8 mouse cellular contexts compared by ENCODE assay signal in the genomic region with DNA sequence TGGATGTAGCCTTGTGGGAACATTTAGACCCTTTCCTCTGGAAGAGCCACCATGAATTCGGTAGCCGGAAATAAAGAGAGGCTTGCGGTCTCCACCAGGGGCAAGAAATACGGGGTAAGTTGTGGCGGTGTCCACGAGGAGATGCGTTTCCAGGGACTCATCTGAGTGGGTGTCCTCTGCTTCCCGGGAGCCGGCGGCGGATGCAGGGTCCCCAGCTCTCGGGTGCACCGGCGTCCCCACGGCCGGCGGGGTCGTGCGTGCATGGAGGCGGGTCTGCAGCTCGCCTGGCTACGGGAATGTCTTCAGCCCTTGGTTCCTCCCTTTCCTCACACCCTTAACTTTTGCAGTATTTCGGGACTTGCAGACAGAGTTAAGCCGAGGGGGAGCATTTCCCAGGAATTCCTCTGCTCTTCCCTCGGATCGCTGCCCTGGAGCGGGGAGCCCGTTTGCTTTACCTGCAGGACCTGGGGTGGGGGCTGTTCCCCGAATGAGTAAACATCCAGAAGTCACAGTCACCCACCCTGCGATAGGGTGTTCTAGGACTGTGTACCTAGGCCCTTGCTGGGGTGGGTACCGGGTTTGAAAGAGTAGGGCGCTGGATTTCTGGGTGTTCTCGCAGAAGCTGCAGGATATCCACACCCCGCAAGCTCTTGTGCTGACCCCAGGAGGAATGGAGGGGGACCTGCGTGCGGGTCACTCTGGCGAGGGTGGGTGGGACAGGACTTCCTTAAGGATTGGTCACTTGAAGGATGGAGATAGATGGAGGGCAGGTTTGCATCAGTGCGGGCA. TPM values are rescaled to one million over a fixed set of nuclear protein-coding genes. Genes with fewer than 3 reads are reported as not detected.
DNase-seq lines count a peak whose midpoint lies in the region; ATAC-seq and TF ChIP-seq lines count a peak whose summit lies in the region.

No protein-coding gene starts in this region.

- peak overlapping the region; percentile 87 for H3K27ac ChIP-seq in heart, embryonic 12.5 days (ENCODE audit: poor library complexity, severe bottlenecking)
- H3K27ac ChIP-seq in embryonic facial prominence, embryonic 15.5 days (replicated peaks): peak overlapping the region; percentile 90
- peak overlapping the region; percentile 63 for H3K27ac ChIP-seq in limb, embryonic 14.5 days (replicated peaks; ENCODE audit: low read depth, low read length)
- no peak overlapping the region for H3K27ac ChIP-seq in olfactory bulb, adult 2 months (ENCODE audit: insufficient read depth, low read depth, low read length)

- H3K4me2 ChIP-seq in heart, embryonic 12.5 days: peak overlapping the region; percentile 100
- H3K4me2 ChIP-seq in embryonic facial prominence, embryonic 15.5 days (replicated peaks): peak overlapping the region; percentile 98
- H3K4me2 ChIP-seq in limb, embryonic 14.5 days (replicated peaks; ENCODE audit: low read depth, low read length, severe bottlenecking): peak overlapping the region; percentile 100

- H3K9ac ChIP-seq in heart, embryonic 12.5 days: peak overlapping the region; percentile 86
- peak overlapping the region; percentile 55 for H3K9ac ChIP-seq in embryonic facial prominence, embryonic 15.5 days
- H3K9ac ChIP-seq in limb, embryonic 14.5 days (ENCODE audit: low read depth, low read length, severe bottlenecking): peak overlapping the region; percentile 66

- no peak for TF ChIP-seq POLR2A in limb, embryonic 14.5 days (IDR thresholded peaks at IDR 0.05; ENCODE audit: borderline replicate concordance, extremely low read depth, insufficient read depth, insufficient read length)
- TF ChIP-seq POLR2A in olfactory bulb, adult 2 months (IDR thresholded peaks at IDR 0.05; ENCODE audit: insufficient read depth, low read depth, low read length): no peak

- H3K4me3 ChIP-seq in heart, embryonic 12.5 days: peak overlapping the region; percentile 77
- peak overlapping the region; percentile 73 for H3K4me3 ChIP-seq in embryonic facial prominence, embryonic 15.5 days (replicated peaks)
- H3K4me3 ChIP-seq in limb, embryonic 14.5 days (replicated peaks; ENCODE audit: low read length): peak overlapping the region; percentile 68
- H3K4me3 ChIP-seq in olfactory bulb, adult 2 months (ENCODE audit: insufficient read depth, low read depth, low read length): peak overlapping the region; percentile 55

- no peak for TF ChIP-seq CTCF in olfactory bulb, adult 2 months (IDR thresholded peaks at IDR 0.05; ENCODE audit: insufficient read depth, low read depth, low read length)

- no peak for DNase-seq in heart, adult 11 months
- peak; percentile 19 for DNase-seq in adrenal gland, postnatal 14 days
- DNase-seq in induced T-regulatory cell, adult 2 months (ENCODE audit: low read depth): peak; percentile 17
- no peak for DNase-seq in limb, embryonic 14.5 days (ENCODE audit: low spot score)

- peaks cover 32% of the 10 kb centered on the region for H3K4me1 ChIP-seq in heart, embryonic 12.5 days (replicated peaks)
- H3K4me1 ChIP-seq in embryonic facial prominence, embryonic 15.5 days: peaks cover 32% of the 10 kb centered on the region
- peaks cover 30% of the 10 kb centered on the region for H3K4me1 ChIP-seq in limb, embryonic 14.5 days (ENCODE audit: control insufficient read depth, insufficient read depth, low read length)
- H3K4me1 ChIP-seq in olfactory bulb, adult 2 months (ENCODE audit: control insufficient read depth, insufficient read depth, low read length): peaks cover 23% of the 10 kb centered on the region

- no peak for ATAC-seq in heart, embryonic 12.5 days (ENCODE audit: insufficient number of reproducible peaks, low FRiP score)
- no peak for ATAC-seq in embryonic facial prominence, embryonic 15.5 days (ENCODE audit: insufficient number of reproducible peaks, low FRiP score, low TSS enrichment, low read depth)
- no peak for ATAC-seq in limb, embryonic 14.5 days (ENCODE audit: low FRiP score, low read depth)
- no peak for ATAC-seq in erythroblast, adult 5-6 weeks (replicated peaks; ENCODE audit: low FRiP score, poor library complexity, severe bottlenecking)

- no peaks in the 10 kb centered on the region for H3K27me3 ChIP-seq in heart, embryonic 12.5 days (replicated peaks)
- H3K27me3 ChIP-seq in embryonic facial prominence, embryonic 15.5 days: no peaks in the 10 kb centered on the region
- no peaks in the 10 kb centered on the region for H3K27me3 ChIP-seq in limb, embryonic 14.5 days (ENCODE audit: control insufficient read depth, insufficient read depth, low read length)

- peaks cover 7% of the 10 kb centered on the region for H3K36me3 ChIP-seq in heart, embryonic 12.5 days
- H3K36me3 ChIP-seq in embryonic facial prominence, embryonic 15.5 days: no peaks in the 10 kb centered on the region
- H3K36me3 ChIP-seq in limb, embryonic 14.5 days (ENCODE audit: control insufficient read depth, insufficient read depth, low read length): no peaks in the 10 kb centered on the region

- under 1% methylated on average over 37 of the region's 38 CpGs for WGBS in heart, embryonic 12.5 days
- under 1% methylated on average over 37 of the region's 38 CpGs for WGBS in embryonic facial prominence, embryonic 15.5 days
- WGBS in limb, embryonic 14.5 days: under 1% methylated on average over 37 of the region's 38 CpGs
- WGBS in olfactory bulb, adult 2 months: under 1% methylated on average over 38 of the region's 38 CpGs

- no peaks in the 10 kb centered on the region for H3K9me3 ChIP-seq in heart, embryonic 12.5 days (replicated peaks)
- H3K9me3 ChIP-seq in embryonic facial prominence, embryonic 15.5 days (replicated peaks): no peaks in the 10 kb centered on the region
- H3K9me3 ChIP-seq in limb, embryonic 14.5 days (ENCODE audit: control insufficient read depth, low read length): no peaks in the 10 kb centered on the region

RNA-seq across cellular contexts. Expression of gene Kif26b, which starts 0.8 kb away (rescaled TPM):
- polyA plus RNA-seq in heart, embryonic 12.5 days (2016; fragmentation: Nextera tagmentation; extraction: Ambion mirVana): 25.1 and 28.1 TPM in 2 replicates
- 3.0 and 4.7 TPM in 2 replicates for total RNA-seq in adrenal gland, postnatal 14 days (2021)
- 7.4 and 8.7 TPM in 2 replicates for polyA plus RNA-seq in embryonic facial prominence, embryonic 15.5 days (2015; fragmentation: Nextera tagmentation; extraction: Ambion mirVana)
- polyA plus RNA-seq in limb, embryonic 14.5 days (2012; rRNA removed): 8.8 and 11.0 TPM in 2 replicates
- 8.7 and 11.2 TPM in 2 replicates for polyA plus RNA-seq in limb, embryonic 14.5 days (2014; fragmentation: Nextera tagmentation; extraction: Ambion mirVana)
- not detected in 2 replicates for polyA plus RNA-seq in olfactory bulb, adult 2 months (2012; ENCODE audit: insufficient read depth, insufficient read length, low replicate concordance, missing spikeins)
- total RNA-seq in erythroblast, adult 5-6 weeks (2015; ENCODE audit: low replicate concordance): not detected in 2 replicates
- total RNA-seq in erythroblast, adult 5-6 weeks (2017; ENCODE audit: low replicate concordance): 0.56 TPM in 1 of 2 replicates, not detected in the other

Comparison
In these comparisons a context has a peak if more than half of its experiments do, and no peak if none do; other contexts are left out.
1. DNase-seq: peak in adrenal gland, postnatal 14 days (single experiment) and induced T-regulatory cell, adult 2 months (single experiment); none in heart, adult 11 months (single experiment) and limb, embryonic 14.5 days (single experiment).
2. Peak in every context shown above with its lines, with median percentiles within 50 percentile points of each other: H3K4me2 ChIP-seq, H3K4me3 ChIP-seq and H3K9ac ChIP-seq.